Mouse (Mus musculus) MEL (cell line): ENCODE results near the gene Daam2. TPM values are rescaled to one million over a fixed set of nuclear protein-coding genes. Genes with fewer than 3 reads are reported as not detected.

Experiments used
- DNase-seq: peaks from one replicate; pipeline ENCODE4 v3.0.0; 2011; ENCODE audit warnings: low read depth, low spot score
- H3K27ac ChIP-seq: 2 replicates; pipeline ENCODE4 v1.5.1; 2012; ENCODE audit warnings: low read depth, mild to moderate bottlenecking, control low read depth, low read length, moderate library complexity; ENCODE audit not compliant: control insufficient read depth
- H3K27me3 ChIP-seq, 2 experiments: fragments of 150-350 bp in 1 of 2; sonication (generic) in 1 of 2; 2 replicates each; pipeline ENCODE4 v1.6.1; 2012; ENCODE audit warnings: low read length in 2 of 2, mild to moderate bottlenecking in 2 of 2, improper control_type of control experiment in 1 of 2, moderate library complexity in 1 of 2; ENCODE audit not compliant: insufficient read depth in 2 of 2, control insufficient read depth in 1 of 2
- H3K36me3 ChIP-seq, 2 experiments: 2 replicates each; pipeline ENCODE4 v1.6.1; 2012 to 2014; ENCODE audit warnings: low read length in 2 of 2, improper control_type of control experiment in 1 of 2, inconsistent platforms in 1 of 2, mild to moderate bottlenecking in 1 of 2; ENCODE audit not compliant: insufficient read depth in 2 of 2, control insufficient read depth in 1 of 2
- H3K4me1 ChIP-seq, 2 experiments: fragments of 150-350 bp in 1 of 2; sonication (generic) in 1 of 2; 2 replicates each; pipeline ENCODE4 v1.6.1; 2012; ENCODE audit warnings: low read length in 2 of 2, improper control_type of control experiment in 1 of 2, mild to moderate bottlenecking in 1 of 2; ENCODE audit not compliant: insufficient read depth in 2 of 2, control insufficient read depth in 1 of 2
- H3K4me3 ChIP-seq, 2 experiments: fragments of 150-350 bp in 1 of 2; sonication (generic) in 1 of 2; 2 replicates each; pipeline ENCODE4 v1.5.1; 2012; ENCODE audit warnings: low read depth in 2 of 2, low read length in 2 of 2, mild to moderate bottlenecking in 2 of 2, moderate library complexity in 2 of 2, control low read depth in 1 of 2, improper control_type of control experiment in 1 of 2; ENCODE audit not compliant: control insufficient read depth in 1 of 2, insufficient read depth in 1 of 2
- H3K79me2 ChIP-seq: 2 replicates; pipeline ENCODE4 v1.6.1; 2012; ENCODE audit warnings: mild to moderate bottlenecking, low read length, moderate library complexity; ENCODE audit not compliant: control insufficient read depth, poor library complexity, insufficient read depth
- H3K9ac ChIP-seq: 2 replicates; pipeline ENCODE4 v1.6.1; 2012; ENCODE audit warnings: low read depth, mild to moderate bottlenecking, control low read depth, low read length, moderate library complexity; ENCODE audit not compliant: control insufficient read depth, poor library complexity, severe bottlenecking
- H3K9me3 ChIP-seq: fragments of 150-350 bp; sonication (generic); replicated peaks from 2 replicates; pipeline ENCODE4 v1.6.1; 2012; ENCODE audit warnings: mild to moderate bottlenecking, low read length, improper control_type of control experiment, moderate library complexity; ENCODE audit not compliant: insufficient read depth
- BHLHE40 ChIP-seq: IDR thresholded peaks from 2 replicates; pipeline ENCODE4 v1.6.1; 2012; ENCODE audit warnings: low read depth, mild to moderate bottlenecking, inconsistent platforms, low read length, improper control_type of control experiment, borderline replicate concordance
- CHD2 ChIP-seq: IDR thresholded peaks from 2 replicates; pipeline ENCODE4 v1.6.1; 2011; ENCODE audit warnings: low read length, improper control_type of control experiment
- EP300 ChIP-seq, 2 experiments: IDR thresholded peaks; 2 replicates each; pipeline ENCODE4 v1.6.1; 2011; ENCODE audit warnings: improper control_type of control experiment in 2 of 2, low read length in 2 of 2, low read depth in 1 of 2, mild to moderate bottlenecking in 1 of 2
- GABPA ChIP-seq: IDR thresholded peaks from 2 replicates; pipeline ENCODE4 v1.6.1; 2012; ENCODE audit warnings: low read depth, mild to moderate bottlenecking, inconsistent platforms, low read length, improper control_type of control experiment, moderate library complexity
- KAT2A ChIP-seq: conservative IDR thresholded peaks from 2 replicates; pipeline ENCODE4 v1.6.1; 2012; ENCODE audit warnings: low read depth, low read length, improper control_type of control experiment, inconsistent platforms
- MAFK ChIP-seq: IDR thresholded peaks from 2 replicates; pipeline ENCODE4 v1.6.1; 2011; ENCODE audit warnings: low read depth, mild to moderate bottlenecking, low read length, improper control_type of control experiment, borderline replicate concordance
- MAZ ChIP-seq: IDR thresholded peaks from 2 replicates; pipeline ENCODE4 v1.6.1; 2012; ENCODE audit warnings: low read depth, mild to moderate bottlenecking, inconsistent platforms, low read length, improper control_type of control experiment
- MEF2A ChIP-seq: IDR thresholded peaks from 2 replicates; pipeline ENCODE4 v1.6.1; 2014; ENCODE audit warnings: low read depth, mild to moderate bottlenecking, inconsistent platforms, low read length, improper control_type of control experiment; ENCODE audit not compliant: poor library complexity, insufficient replicate concordance, severe bottlenecking; ENCODE audit errors: extremely low read depth
- MXI1 ChIP-seq: IDR thresholded peaks from 2 replicates; pipeline ENCODE4 v1.6.1; 2011; ENCODE audit warnings: mild to moderate bottlenecking, low read depth, low read length, improper control_type of control experiment
- MYB ChIP-seq: IDR thresholded peaks from 2 replicates; pipeline ENCODE4 v1.6.1; 2011; ENCODE audit warnings: mild to moderate bottlenecking, low read depth, low read length, improper control_type of control experiment
- NRF1 ChIP-seq: IDR thresholded peaks from 2 replicates; pipeline ENCODE4 v1.6.1; 2014; ENCODE audit warnings: low read depth, mild to moderate bottlenecking, inconsistent platforms, low read length, improper control_type of control experiment, moderate library complexity; ENCODE audit not compliant: poor library complexity, insufficient read depth, severe bottlenecking
- POLR2A ChIP-seq, 2 experiments: IDR thresholded peaks; 2 replicates each; pipeline ENCODE4 v1.6.1; 2011 to 2012; ENCODE audit warnings: low read length in 2 of 2, mild to moderate bottlenecking in 2 of 2, control low read depth in 1 of 2, improper control_type of control experiment in 1 of 2, low read depth in 1 of 2, moderate library complexity in 1 of 2; ENCODE audit not compliant: control insufficient read depth in 1 of 2, insufficient read depth in 1 of 2, poor library complexity in 1 of 2
- POLR2AphosphoS2 ChIP-seq: IDR thresholded peaks from 2 replicates; pipeline ENCODE4 v1.6.1; 2011; ENCODE audit warnings: low read length, improper control_type of control experiment
- RCOR1 ChIP-seq: IDR thresholded peaks from 2 replicates; pipeline ENCODE4 v1.6.1; 2012; ENCODE audit warnings: low read depth, mild to moderate bottlenecking, inconsistent platforms, low read length, improper control_type of control experiment
- SIN3A ChIP-seq: IDR thresholded peaks from 2 replicates; pipeline ENCODE4 v1.6.1; 2012; ENCODE audit warnings: low read length, improper control_type of control experiment, inconsistent platforms
- SMC3 ChIP-seq: IDR thresholded peaks from 2 replicates; pipeline ENCODE4 v1.6.1; 2011; ENCODE audit warnings: low read depth, low read length, improper control_type of control experiment
- TBP ChIP-seq: IDR thresholded peaks from 2 replicates; pipeline ENCODE4 v1.8.0; 2011; ENCODE audit warnings: low read depth, low read length, improper control_type of control experiment
- TCF12 ChIP-seq: IDR thresholded peaks from 2 replicates; pipeline ENCODE4 v1.6.1; 2014; ENCODE audit warnings: low read depth, mild to moderate bottlenecking, inconsistent platforms, low read length, improper control_type of control experiment, moderate library complexity
- ZC3H11A ChIP-seq: IDR thresholded peaks from 2 replicates; pipeline ENCODE4 v1.6.1; 2012; ENCODE audit warnings: low read depth, mild to moderate bottlenecking, inconsistent platforms, low read length, improper control_type of control experiment
- ZKSCAN1 ChIP-seq: IDR thresholded peaks from 2 replicates; pipeline ENCODE4 v1.6.1; 2012; ENCODE audit warnings: low read depth, mild to moderate bottlenecking, inconsistent platforms, low read length, improper control_type of control experiment, moderate library complexity
- ZMIZ1 ChIP-seq: IDR thresholded peaks from 2 replicates; pipeline ENCODE4 v1.6.1; 2012; ENCODE audit warnings: low read depth, mild to moderate bottlenecking, inconsistent platforms, low read length, improper control_type of control experiment, moderate library complexity
- polyA plus RNA-seq, 2 experiments: library from polyadenylated mRNA; stranded (reverse) in 1 of 2; unstranded in 1 of 2; fragments of >175 nt in 1 of 2; fragments of >200 nt in 1 of 2; gene quantifications; 2 replicates each; pipeline versions ENCODE4 v1.2.1 to v1.2.4; 2012; ENCODE audit warnings: low replicate concordance in 2 of 2, low read depth in 1 of 2; ENCODE audit not compliant: insufficient read length in 2 of 2, insufficient read depth in 1 of 2, missing spikeins in 1 of 2
- total RNA-seq: library from RNA; depleted of rRNA; stranded (reverse); fragments of 300-350 nt; gene quantifications from 2 replicates; pipeline ENCODE4 v1.2.3, GENCODE M21; 2012

Daam2 gene
- total and polyA plus RNA-seq, 3 experiments, result 0.04 to 0.28 TPM; not detected in 1

- Histone ChIP-seq H3K36me3 (no peaks in the 10 kb centered on the region), H3K9ac (no peak overlapping the region), H3K4me3 (no peak overlapping the region), H3K79me2 (no peaks in the 10 kb centered on the region), H3K4me1 (no peaks in the 10 kb centered on the region), H3K9me3 (no peaks in the 10 kb centered on the region), H3K27me3 (no peaks in the 10 kb centered on the region), H3K27ac (no peak overlapping the region)
- no peak for DNase-seq
- TF ChIP-seq MAFK, result no peak
- no peak for TF ChIP-seq POLR2AphosphoS2
- no peak for TF ChIP-seq ZKSCAN1
- TF ChIP-seq MYB, result no peak
- TF ChIP-seq BHLHE40, result no peak
These were observed 41.3 kb upstream of the Daam2 start for GRCm38 (mm10) chr17:49605397-49605796.

DNA sequence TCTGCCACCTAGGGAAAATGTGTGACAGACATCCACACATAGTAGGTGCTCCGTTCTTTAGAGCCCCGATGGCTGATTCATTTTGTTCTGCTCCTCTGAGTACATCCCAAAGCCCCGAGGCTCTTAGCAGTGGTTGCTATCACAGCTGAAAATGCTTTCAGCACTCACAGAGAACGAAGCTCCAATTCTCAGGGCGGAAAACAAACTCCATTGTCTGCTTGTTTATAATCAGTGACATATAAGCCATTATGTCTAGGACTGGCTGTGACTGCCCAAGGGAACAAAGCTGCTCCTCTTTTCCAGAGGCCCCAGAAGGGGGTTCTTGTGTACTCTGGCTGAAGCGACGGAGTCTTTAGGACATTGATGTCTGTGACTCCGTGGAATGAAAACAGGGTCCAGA, 25.9 kb upstream of the Daam2 start:
- H3K36me3 ChIP-seq, result no peaks in the 10 kb centered on the region
- TF ChIP-seq MXI1 (no peak), MAZ (no peak), SMC3 (no peak), TCF12 (no peak), NRF1 (no peak), KAT2A (no peak), ZMIZ1 (no peak), ZC3H11A (no peak), RCOR1 (no peak), MYB (no peak), MAFK (no peak), GABPA (no peak), EP300 (IDR thresholded peaks at IDR 0.05; ENCODE audit: low read depth in 1 of 2, low read length in 2 of 2) (no peak)
- no peak overlapping the region for H3K9ac ChIP-seq
- no peak for DNase-seq
- H3K27me3 ChIP-seq, result no peaks in the 10 kb centered on the region
- no peak overlapping the region for H3K27ac ChIP-seq
- no peak overlapping the region for H3K4me3 ChIP-seq
- no peaks in the 10 kb centered on the region for H3K4me1 ChIP-seq
- H3K9me3 ChIP-seq, result no peaks in the 10 kb centered on the region
- H3K79me2 ChIP-seq, result no peaks in the 10 kb centered on the region

GRCm38 (mm10) chr17:49582471-49582870, 18.3 kb upstream of the Daam2 start:
- no peaks in the 10 kb centered on the region for H3K27me3 ChIP-seq
- no peak overlapping the region for H3K27ac ChIP-seq
- no peaks in the 10 kb centered on the region for H3K4me1 ChIP-seq
- H3K9ac ChIP-seq, result no peak overlapping the region
- TF ChIP-seq POLR2A (IDR thresholded peaks at IDR 0.05; ENCODE audit: control insufficient read depth in 1 of 2, insufficient read depth in 1 of 2, low read depth in 1 of 2, low read length in 2 of 2, poor library complexity in 1 of 2) (no peak), SIN3A (no peak), TBP (no peak), NRF1 (no peak), CHD2 (no peak), MEF2A (no peak)
- TF ChIP-seq, all 39 proteins: peak for 0
- no peak for DNase-seq
- no peaks in the 10 kb centered on the region for H3K79me2 ChIP-seq
- H3K36me3 ChIP-seq, result no peaks in the 10 kb centered on the region
- no peak overlapping the region for H3K4me3 ChIP-seq
- no peaks in the 10 kb centered on the region for H3K9me3 ChIP-seq
